Mouse (Mus musculus): Measurements from ENCODE around the gene Fam83c.

DNA sequence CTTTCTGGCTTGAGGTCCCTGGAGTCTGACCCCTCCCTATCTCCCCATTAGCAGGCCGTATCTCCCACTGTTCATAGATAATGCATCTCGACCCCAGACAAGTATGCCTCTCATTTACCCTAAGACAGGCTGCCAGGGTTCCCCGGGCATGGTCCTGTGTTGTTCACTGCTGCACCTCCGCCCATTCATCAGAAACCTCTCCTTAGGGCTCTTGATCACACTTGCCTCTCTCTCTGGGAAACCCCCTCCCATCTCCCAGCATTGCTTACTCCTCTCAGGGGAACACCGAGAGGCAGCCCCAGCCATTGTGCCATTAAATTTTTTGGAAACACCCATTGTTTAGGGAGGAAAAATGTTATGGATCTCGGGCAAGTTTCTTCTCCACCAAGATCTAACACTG is 56.6 kb downstream of the Fam83c start:
- TF ChIP-seq CTCF (IDR thresholded peaks at IDR 0.05) (no peak), EP300 (IDR thresholded peaks at IDR 0.05) (no peak)
